Mouse (Mus musculus) hindbrain, postnatal 0 days (tissue): ENCODE measurements around the gene Dhrs9. TPM values are rescaled to one million over a fixed set of nuclear protein-coding genes. Genes with fewer than 3 reads are reported as not detected.

Source experiments
- ATAC-seq: fragments of 200-750 bp; cut with Nextera tagmentation; 2 replicates; pipeline ENCODE4 v1.8.0; 2017; ENCODE audit warnings: mild to moderate bottlenecking, moderate TSS enrichment, moderate library complexity
- DNase-seq: peaks from one replicate; pipeline ENCODE4 v3.0.0-alpha.2; 2015; ENCODE audit warnings: low spot score
- H3K27ac ChIP-seq: fragments of 300-500 bp; sonication (generic); 2 replicates; pipeline ENCODE4 v1.5.1; 2014; ENCODE audit warnings: mild to moderate bottlenecking
- H3K27me3 ChIP-seq: fragments of 300-500 bp; sonication (generic); 2 replicates; pipeline ENCODE4 v1.6.1; 2014; ENCODE audit warnings: low read length, mixed read lengths; ENCODE audit not compliant: insufficient read depth
- H3K36me3 ChIP-seq: fragments of 300-500 bp; sonication (generic); 2 replicates; pipeline ENCODE4 v1.6.1; 2014; ENCODE audit warnings: low read length, mixed read lengths; ENCODE audit not compliant: insufficient read depth
- H3K4me1 ChIP-seq: fragments of 300-500 bp; sonication (generic); 2 replicates; pipeline ENCODE4 v1.6.1; 2014; ENCODE audit warnings: antibody characterized with exemption, low read length, mixed read lengths; ENCODE audit not compliant: insufficient read depth
- H3K4me2 ChIP-seq: fragments of 300-500 bp; sonication (generic); 2 replicates; pipeline ENCODE4 v1.6.1; 2014; ENCODE audit warnings: low read depth, mild to moderate bottlenecking, low read length, moderate library complexity, mixed read lengths
- H3K4me3 ChIP-seq: fragments of 300-500 bp; sonication (generic); 2 replicates; pipeline ENCODE4 v1.5.1; 2014; ENCODE audit warnings: low read length
- H3K9ac ChIP-seq: fragments of 300-500 bp; sonication (generic); replicated peaks from 2 replicates; pipeline ENCODE4 v1.6.1; 2014; ENCODE audit warnings: mild to moderate bottlenecking, low read length, moderate library complexity, mixed read lengths
- H3K9me3 ChIP-seq: fragments of 300-500 bp; sonication (generic); 2 replicates; pipeline ENCODE4 v1.6.1; 2016; ENCODE audit warnings: low read length, mixed read lengths
- CTCF ChIP-seq: IDR thresholded peaks from 2 replicates; pipeline ENCODE4 v1.5.1; 2016; ENCODE audit warnings: antibody characterized with exemption, control low read depth, low read depth
- WGBS: fragments of 180-500 bp; shearing (Covaris S2); extraction: QIAGEN DNeasy Blood & Tissue Kit; methylation state at CpG from one replicate; pipeline ENCODE4 v1.1.7; 2014; 5-methylcytosine and 5-hydroxymethylcytosine counted together
- polyA plus RNA-seq: library from polyadenylated mRNA; unstranded; fragments of >200 nt; fragmentation: Nextera tagmentation; extraction: Ambion mirVana; gene quantifications from 2 replicates; pipeline ENCODE4 v1.2.1, GENCODE M21; 2015
- total RNA-seq: library from RNA; depleted of rRNA; stranded (reverse); fragments of >200 nt; gene quantifications from 2 replicates; pipeline ENCODE4 v1.2.3, GENCODE M21; 2014

The Dhrs9 gene
- total and polyA plus RNA-seq, 2 experiments from 2014 or later: not detected

GRCm38 (mm10) chr2:69376780-69377179 is 3.5 kb upstream of the Dhrs9 start:
- H3K27me3 ChIP-seq: no peaks in the 10 kb centered on the region
- H3K9ac ChIP-seq: no peak overlapping the region
- no peaks in the 10 kb centered on the region for H3K36me3 ChIP-seq
- ATAC-seq (no peak), DNase-seq (no peak)
- WGBS: 91% methylated on average over 2 of the region's 2 CpGs
- no peaks in the 10 kb centered on the region for H3K4me1 ChIP-seq
- H3K4me2 ChIP-seq: no peak overlapping the region
- no peaks in the 10 kb centered on the region for H3K9me3 ChIP-seq
- no peak overlapping the region for H3K4me3 ChIP-seq
- H3K27ac ChIP-seq: no peak overlapping the region
- no peak for TF ChIP-seq CTCF

- Histone ChIP-seq H3K9ac (no peak overlapping the region), H3K27ac (no peak overlapping the region), H3K4me3 (no peak overlapping the region), H3K36me3 (no peaks in the 10 kb centered on the region), H3K27me3 (no peaks in the 10 kb centered on the region), H3K9me3 (no peaks in the 10 kb centered on the region), H3K4me1 (no peaks in the 10 kb centered on the region), H3K4me2 (no peak overlapping the region)
- 40% methylated on average over 1 of the region's 1 CpGs for WGBS
- no peak for DNase-seq
- ATAC-seq: no peak
- no peak for TF ChIP-seq CTCF
Observed at GRCm38 (mm10) chr2:69379801-69380200, 444 bp upstream of the Dhrs9 start.

GRCm38 (mm10) chr2:69381740-69382139 is 1.5 kb downstream of the Dhrs9 start:
- no peaks in the 10 kb centered on the region for H3K36me3 ChIP-seq
- H3K9ac ChIP-seq: no peak overlapping the region
- no peaks in the 10 kb centered on the region for H3K27me3 ChIP-seq
- TF ChIP-seq CTCF: peak; percentile 54
- peak; percentile 6 for DNase-seq
- no peak overlapping the region for H3K4me3 ChIP-seq
- no peak overlapping the region for H3K27ac ChIP-seq
- no peak overlapping the region for H3K4me2 ChIP-seq
- H3K4me1 ChIP-seq: no peaks in the 10 kb centered on the region
- ATAC-seq: no peak
- no peaks in the 10 kb centered on the region for H3K9me3 ChIP-seq
- 51% methylated on average over 8 of the region's 8 CpGs for WGBS

- Histone ChIP-seq H3K4me1 (no peaks in the 10 kb centered on the region), H3K9ac (no peak overlapping the region), H3K27me3 (no peaks in the 10 kb centered on the region), H3K9me3 (no peaks in the 10 kb centered on the region), H3K27ac (no peak overlapping the region), H3K4me3 (no peak overlapping the region), H3K4me2 (no peak overlapping the region), H3K36me3 (no peaks in the 10 kb centered on the region)
- DNase-seq: no peak
- no peak for ATAC-seq
- no peak for TF ChIP-seq CTCF
- 87% methylated on average over 5 of the region's 5 CpGs for WGBS
Observed at GRCm38 (mm10) chr2:69382838-69383237, 2.6 kb downstream of the Dhrs9 start.

GRCm38 (mm10) chr2:69386118-69386871 is 6.0 kb downstream of the Dhrs9 start:
- no peak overlapping the region for H3K4me2 ChIP-seq
- no peak overlapping the region for H3K4me3 ChIP-seq
- H3K27ac ChIP-seq: no peak overlapping the region
- DNase-seq (no peak), ATAC-seq (no peak)
- H3K4me1 ChIP-seq: no peaks in the 10 kb centered on the region
- no peaks in the 10 kb centered on the region for H3K9me3 ChIP-seq
- H3K9ac ChIP-seq: no peak overlapping the region
- TF ChIP-seq CTCF: no peak
- H3K36me3 ChIP-seq: no peaks in the 10 kb centered on the region
- no peaks in the 10 kb centered on the region for H3K27me3 ChIP-seq
- WGBS: 87% methylated on average over 3 of the region's 3 CpGs

- Histone ChIP-seq H3K9me3 (no peaks in the 10 kb centered on the region), H3K9ac (no peak overlapping the region), H3K27ac (no peak overlapping the region), H3K4me1 (no peaks in the 10 kb centered on the region), H3K4me2 (no peak overlapping the region), H3K36me3 (no peaks in the 10 kb centered on the region), H3K4me3 (no peak overlapping the region), H3K27me3 (no peaks in the 10 kb centered on the region)
- no peak for DNase-seq
- 90% methylated on average over 2 of the region's 2 CpGs for WGBS
- ATAC-seq: no peak
- no peak for TF ChIP-seq CTCF
Observed at GRCm38 (mm10) chr2:69393947-69394346, 13.7 kb downstream of the Dhrs9 start.

GRCm38 (mm10) chr2:69395597-69396248 is 15.5 kb downstream of the Dhrs9 start:
- TF ChIP-seq CTCF: no peak
- Histone ChIP-seq H3K9ac (no peak overlapping the region), H3K9me3 (no peaks in the 10 kb centered on the region), H3K4me2 (no peak overlapping the region), H3K27me3 (no peaks in the 10 kb centered on the region), H3K36me3 (no peaks in the 10 kb centered on the region), H3K4me3 (no peak overlapping the region), H3K4me1 (no peaks in the 10 kb centered on the region), H3K27ac (no peak overlapping the region)
- 80% methylated on average over 9 of the region's 9 CpGs for WGBS
- DNase-seq (no peak), ATAC-seq (no peak)
